Mouse (Mus musculus) liver, embryonic 14.5 days (tissue): ENCODE measurements at regions not wholly inside any gene's neighbourhood (a gene's known extent, or its start where the extent isn't known, plus 50 kb on each side); places are given as distances from the start of the nearest gene placed in this dataset.

Experiments
- CTCF ChIP-seq: IDR thresholded peaks from 2 replicates; pipeline ENCODE4 v1.5.1; 2016; ENCODE audit warnings: antibody characterized with exemption, low read depth, control low read depth
- EP300 ChIP-seq: IDR thresholded peaks from 2 replicates; pipeline ENCODE4 v1.6.1; 2016; ENCODE audit warnings: antibody characterized with exemption, low read depth

DNA sequence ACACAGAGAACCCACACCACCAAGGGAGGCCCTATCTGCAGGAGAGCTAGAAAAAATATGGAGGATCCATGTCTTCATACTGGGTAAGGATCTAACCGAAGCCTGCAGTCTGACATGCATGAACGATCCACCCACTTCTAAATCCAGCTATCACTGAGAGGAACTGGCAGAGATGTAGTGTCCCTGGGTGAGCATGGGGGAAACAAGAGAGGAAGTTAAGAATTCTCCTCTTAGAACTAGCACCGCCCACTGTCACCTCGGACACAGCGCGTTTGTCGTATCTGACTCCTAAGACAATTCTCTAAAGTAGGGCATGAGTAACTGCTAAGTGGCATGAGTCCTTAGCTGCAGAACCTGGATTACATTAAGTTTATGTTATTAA lies 112.8 kb upstream of the Azi2 start:
- TF ChIP-seq CTCF (no peak), EP300 (no peak)
